14 mouse cellular contexts compared by ENCODE assay signal in genomic region chr1:63511416-63511815, GRCm38 (mm10).
"Had no signal": no experiment of that assay in that cellular context is flagged by ENCODE, and none has a peak within 500 bp of the region (broad histone marks: within the 10 kb centered on the region; RNA-seq: fewer than 3 reads in every experiment).

No protein-coding gene starts in this region.

- H3K9me3 ChIP-seq: limb, embryonic 13.5 days; midbrain, embryonic 10.5 days had no signal

- H3K27me3 ChIP-seq: limb, embryonic 13.5 days had no signal

- H3K4me2 ChIP-seq: limb, embryonic 13.5 days had no signal

- H3K4me3 ChIP-seq: layer of hippocampus, adult 2 months; limb, embryonic 13.5 days; midbrain, embryonic 10.5 days had no signal

- DNase-seq: kidney, postnatal 36 days; left cerebral cortex, postnatal 4 days; lung, adult 18-20 months; lung, postnatal 4 days; right cerebral cortex, postnatal 14 days; thymus, postnatal 4 days had no signal

- ATAC-seq: lung, postnatal 0 days; midbrain, embryonic 16.5 days had no signal

- H3K4me1 ChIP-seq: limb, embryonic 13.5 days; midbrain, embryonic 10.5 days had no signal

- H3K27ac ChIP-seq: kidney, postnatal 0 days; layer of hippocampus, adult 2 months; limb, embryonic 13.5 days; liver, embryonic 14.5 days; midbrain, embryonic 10.5 days; stomach, postnatal 0 days had no signal

- H3K36me3 ChIP-seq: limb, embryonic 13.5 days had no signal

- H3K9ac ChIP-seq: limb, embryonic 13.5 days; liver, embryonic 14.5 days had no signal
